Comparison of ENCODE assay signal across 23 mouse cellular contexts in the genomic region with DNA sequence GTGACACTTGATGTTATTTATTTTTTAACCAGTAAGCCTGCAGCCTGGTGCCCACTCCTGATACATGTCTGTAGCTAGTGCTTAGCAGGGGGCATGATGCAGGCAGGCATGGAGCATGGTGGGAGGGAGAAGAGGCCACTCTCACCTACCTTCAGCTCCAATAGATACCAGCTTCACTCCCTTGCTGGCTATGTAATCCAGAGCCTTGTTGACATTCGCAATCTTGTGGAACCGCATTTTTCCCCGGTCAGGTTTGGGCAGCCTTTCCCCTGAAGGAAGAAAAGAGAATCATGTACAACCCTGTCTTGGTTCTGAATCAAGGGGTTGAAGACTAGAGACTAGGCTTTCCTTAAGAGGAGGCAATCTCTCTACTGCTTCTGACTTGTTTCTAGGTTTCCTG. TPM values are rescaled to one million over a fixed set of nuclear protein-coding genes. Genes with fewer than 3 reads are reported as not detected.
DNase-seq lines count a peak whose midpoint lies in the region; ATAC-seq lines count a peak whose summit lies in the region.
"Had no signal": no experiment of that assay in that cellular context is flagged by ENCODE, and none has a peak within 500 bp of the region (broad histone marks: within the 10 kb centered on the region; RNA-seq: fewer than 3 reads in every experiment).

No protein-coding gene starts in this region.

- DNase-seq in heart, postnatal 25 days (ENCODE audit: low spot score), result no peak
- peak; percentile 6 to 30 for DNase-seq in urinary bladder, adult 18-20 months (ENCODE audit: low spot score in 2 of 2)
- DNase-seq in urinary bladder, adult 2 months (ENCODE audit: low spot score), result no peak
- peak; percentile 39 for DNase-seq in fat pad, adult 2 months (ENCODE audit: extremely low read depth, low read depth, low spot score)
- DNase-seq in adipocyte (ENCODE audit: low spot score), result no peak
- DNase-seq: adrenal gland, adult 8-10 months; cerebellum, adult 11-12 months; cerebellum, postnatal 10 days; heart, adult 18-20 months; kidney, adult 8-10 months; kidney, postnatal 10 days; liver had no signal

- H3K9ac ChIP-seq in heart, embryonic 15.5 days, result no peak overlapping the region
- H3K9ac ChIP-seq in stomach, embryonic 16.5 days (ENCODE audit: low read length), result no peak overlapping the region
- H3K9ac ChIP-seq: hindbrain, embryonic 13.5 days; liver, embryonic 15.5 days had no signal

- H3K9me3 ChIP-seq in heart, embryonic 15.5 days (replicated peaks), result no peaks in the 10 kb centered on the region
- H3K9me3 ChIP-seq in stomach, embryonic 16.5 days (replicated peaks; ENCODE audit: control insufficient read depth, low read length), result no peaks in the 10 kb centered on the region
- H3K9me3 ChIP-seq: hindbrain, embryonic 13.5 days; limb, embryonic 10.5 days; liver, embryonic 15.5 days had no signal

- H3K4me3 ChIP-seq in heart, embryonic 15.5 days, result no peak overlapping the region
- no peak overlapping the region for H3K4me3 ChIP-seq in stomach, embryonic 16.5 days (replicated peaks; ENCODE audit: low read length)
- H3K4me3 ChIP-seq: erythroblast, embryonic 14.5 days; hindbrain, embryonic 13.5 days; limb, embryonic 10.5 days; liver, embryonic 15.5 days had no signal

- 67% methylated on average over 3 of the region's 3 CpGs for WGBS in heart, embryonic 15.5 days
- WGBS in stomach, embryonic 16.5 days, result 60% methylated on average over 3 of the region's 3 CpGs

- intact Hi-C loops in heart, postnatal 25 days (cut with DNase I), result no loop called here

- no peak overlapping the region for H3K4me2 ChIP-seq in heart, embryonic 15.5 days
- no peak overlapping the region for H3K4me2 ChIP-seq in stomach, embryonic 16.5 days (ENCODE audit: low read depth, low read length)
- H3K4me2 ChIP-seq: hindbrain, embryonic 13.5 days; liver, embryonic 15.5 days; midbrain, embryonic 11.5 days had no signal

- H3K36me3 ChIP-seq in heart, embryonic 15.5 days, result peaks cover 46% of the 10 kb centered on the region
- no peaks in the 10 kb centered on the region for H3K36me3 ChIP-seq in stomach, embryonic 16.5 days (ENCODE audit: control insufficient read depth, insufficient read depth, low read length)
- H3K36me3 ChIP-seq: hindbrain, embryonic 13.5 days; limb, embryonic 10.5 days; liver, embryonic 15.5 days had no signal

- H3K27me3 ChIP-seq in heart, embryonic 15.5 days, result no peaks in the 10 kb centered on the region
- no peaks in the 10 kb centered on the region for H3K27me3 ChIP-seq in stomach, embryonic 16.5 days (ENCODE audit: control insufficient read depth, insufficient read depth, low read length)
- H3K27me3 ChIP-seq: hindbrain, embryonic 13.5 days; liver, embryonic 15.5 days had no signal

- peak overlapping the region; percentile 42 for H3K27ac ChIP-seq in heart, embryonic 15.5 days
- peak overlapping the region; percentile 56; the same call in 1 of the 2 replicates for H3K27ac ChIP-seq in stomach, embryonic 16.5 days (ENCODE audit: low read length)
- H3K27ac ChIP-seq: hindbrain, embryonic 13.5 days; limb, embryonic 10.5 days; liver, embryonic 15.5 days had no signal

- ATAC-seq in heart, embryonic 15.5 days (replicated peaks; ENCODE audit: insufficient number of reproducible peaks, insufficient read depth, low FRiP score, low read depth), result no peak
- ATAC-seq in stomach, embryonic 16.5 days (ENCODE audit: insufficient read depth, low FRiP score), result peak; percentile 51; the same call in 1 of the 2 replicates
- ATAC-seq: forebrain, embryonic 14.5 days; inflammation-experienced regulatory T-cells, adult 6 months; lung, postnatal 0 days had no signal

- peaks cover 55% of the 10 kb centered on the region for H3K4me1 ChIP-seq in heart, embryonic 15.5 days (replicated peaks)
- H3K4me1 ChIP-seq in stomach, embryonic 16.5 days (ENCODE audit: control insufficient read depth, insufficient read depth, low read length), result 0 out of 2 replicates have a peak, but pooled peaks cover 3% of the 10 kb centered on the region
- H3K4me1 ChIP-seq: hindbrain, embryonic 13.5 days; limb, embryonic 10.5 days; liver, embryonic 15.5 days had no signal

RNA-seq across cellular contexts. Expression of a gene that starts 31.1 kb away (rescaled TPM):
- 1,445 and 1,519 TPM in 2 replicates for polyA plus RNA-seq in heart, embryonic 15.5 days (2015; fragmentation: Nextera tagmentation; extraction: Ambion mirVana)
- total RNA-seq in heart, postnatal 25 days (2021), result 1,000 to 10,000 TPM; 1,826 to 1,902 TPM
- polyA plus RNA-seq in urinary bladder, adult 2 months (2012; rRNA removed), result 2.4 and 2.8 TPM in 2 replicates
- polyA plus RNA-seq in stomach, embryonic 16.5 days (2015; fragmentation: Nextera tagmentation; extraction: Ambion mirVana), result 4.0 and 129 TPM in 2 replicates
- total RNA-seq: MEL had no signal
- polyA plus RNA-seq: erythroblast, embryonic 14.5 days had no signal

RNA-seq across cellular contexts. Expression of a gene that starts 51.5 kb away (rescaled TPM):
- 10.1 and 12.1 TPM in 2 replicates for polyA plus RNA-seq in heart, embryonic 15.5 days (2015; fragmentation: Nextera tagmentation; extraction: Ambion mirVana)
- 10 to 100 TPM; 87.6 to 93.6 TPM for total RNA-seq in heart, postnatal 25 days (2021)
- 8.3 and 8.6 TPM in 2 replicates for polyA plus RNA-seq in urinary bladder, adult 2 months (2012; rRNA removed)
- polyA plus RNA-seq in stomach, embryonic 16.5 days (2015; fragmentation: Nextera tagmentation; extraction: Ambion mirVana), result 8.1 and 10.7 TPM in 2 replicates

Comparison
In these comparisons a context has a peak if more than half of its experiments do, and no peak if none do; other contexts are left out.
1. DNase-seq: peak in urinary bladder, adult 18-20 months (2 of 2) and fat pad, adult 2 months (single experiment); none in heart, postnatal 25 days (single experiment), urinary bladder, adult 2 months (single experiment) and adipocyte (single experiment).